Mouse (Mus musculus): ENCODE data around the gene Gfm2. TPM values are rescaled to one million over a fixed set of nuclear protein-coding genes. Genes with fewer than 3 reads are reported as not detected.

Gfm2 gene
- polyA plus RNA-seq, 1 experiment, result 1.3 TPM

GRCm38 (mm10) chr13:97220022-97220421, 82.3 kb downstream of the Gfm2 start:
- Histone ChIP-seq H3K27me3 (ENCODE audit: control insufficient read depth) (no peaks in the 10 kb centered on the region; the same call in 1 of the 2 replicates), H3K9me3 (ENCODE audit: control insufficient read depth, low read length) (no peaks in the 10 kb centered on the region), H3K4me1 (ENCODE audit: control insufficient read depth) (no peaks in the 10 kb centered on the region), H3K4me3 (replicated peaks) (no peak overlapping the region), H3K36me3 (ENCODE audit: control insufficient read depth) (no peaks in the 10 kb centered on the region)
- TF ChIP-seq GATA1 (IDR thresholded peaks at IDR 0.05; ENCODE audit: low read length) (no peak), TAL1 (IDR thresholded peaks at IDR 0.05; ENCODE audit: low read length) (no peak)

- H3K27me3 ChIP-seq (ENCODE audit: control insufficient read depth), result no peaks in the 10 kb centered on the region; the same call in 1 of the 2 replicates
- TF ChIP-seq TAL1 (IDR thresholded peaks at IDR 0.05; ENCODE audit: low read length) (no peak), GATA1 (IDR thresholded peaks at IDR 0.05; ENCODE audit: low read length) (no peak)
- H3K36me3 ChIP-seq (ENCODE audit: control insufficient read depth), result no peaks in the 10 kb centered on the region
- no peaks in the 10 kb centered on the region for H3K4me1 ChIP-seq (ENCODE audit: control insufficient read depth)
- H3K4me3 ChIP-seq (replicated peaks), result no peak overlapping the region
- no peaks in the 10 kb centered on the region for H3K9me3 ChIP-seq (ENCODE audit: control insufficient read depth, low read length)
These were observed 86.1 kb downstream of the Gfm2 start for GRCm38 (mm10) chr13:97223856-97224255.

- Histone ChIP-seq H3K9me3 (ENCODE audit: control insufficient read depth, low read length) (no peaks in the 10 kb centered on the region), H3K4me3 (replicated peaks) (no peak overlapping the region), H3K27me3 (ENCODE audit: control insufficient read depth) (no peaks in the 10 kb centered on the region; the same call in 1 of the 2 replicates), H3K36me3 (ENCODE audit: control insufficient read depth) (no peaks in the 10 kb centered on the region), H3K4me1 (ENCODE audit: control insufficient read depth) (no peaks in the 10 kb centered on the region)
- TF ChIP-seq GATA1 (IDR thresholded peaks at IDR 0.05; ENCODE audit: low read length) (no peak), TAL1 (IDR thresholded peaks at IDR 0.05; ENCODE audit: low read length) (no peak)
These were observed 86.7 kb downstream of the Gfm2 start for GRCm38 (mm10) chr13:97224341-97224982.

- Histone ChIP-seq H3K4me3 (replicated peaks) (no peak overlapping the region), H3K9me3 (ENCODE audit: control insufficient read depth, low read length) (no peaks in the 10 kb centered on the region), H3K4me1 (ENCODE audit: control insufficient read depth) (no peaks in the 10 kb centered on the region), H3K27me3 (ENCODE audit: control insufficient read depth) (no peaks in the 10 kb centered on the region; the same call in 1 of the 2 replicates), H3K36me3 (ENCODE audit: control insufficient read depth) (no peaks in the 10 kb centered on the region)
- TF ChIP-seq TAL1 (IDR thresholded peaks at IDR 0.05; ENCODE audit: low read length), result no peak
- no peak for TF ChIP-seq GATA1 (IDR thresholded peaks at IDR 0.05; ENCODE audit: low read length)
These were observed 87.4 kb downstream of the Gfm2 start for GRCm38 (mm10) chr13:97225130-97225529.

GRCm38 (mm10) chr13:97227795-97228194, 90.1 kb downstream of the Gfm2 start:
- Histone ChIP-seq H3K4me1 (ENCODE audit: control insufficient read depth) (no peaks in the 10 kb centered on the region), H3K9me3 (ENCODE audit: control insufficient read depth, low read length) (no peaks in the 10 kb centered on the region), H3K36me3 (ENCODE audit: control insufficient read depth) (no peaks in the 10 kb centered on the region), H3K4me3 (replicated peaks) (no peak overlapping the region), H3K27me3 (ENCODE audit: control insufficient read depth) (no peaks in the 10 kb centered on the region; the same call in 1 of the 2 replicates)
- no peak for TF ChIP-seq GATA1 (IDR thresholded peaks at IDR 0.05; ENCODE audit: low read length)
- no peak for TF ChIP-seq TAL1 (IDR thresholded peaks at IDR 0.05; ENCODE audit: low read length)

GRCm38 (mm10) chr13:97230101-97230500, 92.4 kb downstream of the Gfm2 start:
- Histone ChIP-seq H3K27me3 (ENCODE audit: control insufficient read depth) (no peaks in the 10 kb centered on the region; the same call in 1 of the 2 replicates), H3K9me3 (ENCODE audit: control insufficient read depth, low read length) (no peaks in the 10 kb centered on the region), H3K4me1 (ENCODE audit: control insufficient read depth) (no peaks in the 10 kb centered on the region), H3K4me3 (replicated peaks) (no peak overlapping the region), H3K36me3 (ENCODE audit: control insufficient read depth) (no peaks in the 10 kb centered on the region)
- no peak for TF ChIP-seq TAL1 (IDR thresholded peaks at IDR 0.05; ENCODE audit: low read length)
- no peak for TF ChIP-seq GATA1 (IDR thresholded peaks at IDR 0.05; ENCODE audit: low read length)

Other genes with a start within 250 kb of the Gfm2 start
- gene Gcnt4, start 213.2 kb upstream of the Gfm2 start, polyA plus RNA-seq (2012), result not detected in 2 replicates
- gene 1700029F12Rik, start 103.6 kb upstream of the Gfm2 start, polyA plus RNA-seq (2012), result not detected in 2 replicates
- gene Fam169a, start 70.7 kb upstream of the Gfm2 start, polyA plus RNA-seq (2012), result 0.01 and 0.04 TPM in 2 replicates
- gene Gm6169, start 38.7 kb upstream of the Gfm2 start, polyA plus RNA-seq (2012), result not detected in 2 replicates
- gene Nsa2, start within 50 bp of the Gfm2 start, polyA plus RNA-seq (2012), result 1.7 and 1.9 TPM in 2 replicates
- 0.06 and 0.32 TPM in 2 replicates for gene Hexb, start 60.4 kb downstream of the Gfm2 start, polyA plus RNA-seq (2012)
- gene Enc1, start 103.2 kb downstream of the Gfm2 start, polyA plus RNA-seq (2012), result 0.01 and 0.02 TPM in 2 replicates